Mouse (Mus musculus): ENCODE data around the gene Ppme1. TPM values are rescaled to one million over a fixed set of nuclear protein-coding genes. Genes with fewer than 3 reads are reported as not detected.
A peak's percentile ranks its signal among the peaks of the same experiment; 100 is the strongest.

Gene Ppme1
- polyA plus RNA-seq, 2 experiments = 18.9 to 20.4 TPM

DNA sequence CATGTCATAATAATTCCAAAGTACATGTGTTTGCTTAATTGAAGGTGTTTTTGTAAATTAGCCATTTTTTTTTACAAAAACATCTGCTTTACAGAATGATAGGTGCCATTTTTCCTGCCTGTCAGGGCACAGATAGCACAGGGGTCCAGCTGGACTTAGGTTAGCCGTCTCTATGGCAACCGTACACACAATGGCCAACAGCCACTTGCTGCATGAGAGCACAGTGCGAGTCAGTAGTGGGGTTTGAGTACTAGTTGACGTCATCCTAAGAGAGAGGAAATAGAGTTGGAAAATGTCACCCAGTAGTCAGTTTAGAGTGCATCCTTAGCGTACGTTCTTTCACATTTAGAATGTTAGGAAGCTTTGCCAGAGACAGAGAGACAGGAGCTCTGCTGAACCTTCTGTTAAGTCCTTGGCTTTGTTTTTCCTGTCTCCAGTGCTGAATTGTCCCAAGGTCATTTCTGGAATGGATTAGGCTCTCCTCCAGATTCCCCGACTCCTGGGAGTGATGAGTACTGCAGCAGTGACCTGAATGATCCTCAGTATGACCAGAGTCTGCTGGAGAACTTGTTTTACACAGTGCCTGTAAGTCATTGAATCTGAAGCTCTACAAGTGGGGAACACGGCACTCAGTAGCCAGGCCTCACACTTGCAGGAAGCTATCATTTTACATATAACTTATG is 27.3 kb upstream of the Ppme1 start:
- no peak overlapping the region for H3K9ac ChIP-seq (replicated peaks)
- DNase-seq (ENCODE audit: low read depth in 3 of 3, low spot score in 3 of 3) (no peak), ATAC-seq (ENCODE audit: insufficient read depth) (no peak)
- H3K4me3 ChIP-seq (ENCODE audit: insufficient read depth in 1 of 2, low read depth in 2 of 2, low read length in 2 of 2) = no peak overlapping the region
- no peaks in the 10 kb centered on the region for H3K4me1 ChIP-seq (replicated peaks; ENCODE audit: control insufficient read depth in 2 of 2, insufficient read depth in 2 of 2, low read length in 1 of 2)
- no peak overlapping the region for H3K27ac ChIP-seq
- H3K9me3 ChIP-seq (ENCODE audit: control insufficient read depth, low read length) = no peaks in the 10 kb centered on the region
- H3K27me3 ChIP-seq (ENCODE audit: control insufficient read depth, insufficient read depth, low read length) = no peaks in the 10 kb centered on the region
- no peak overlapping the region for H3K4me2 ChIP-seq (ENCODE audit: low read depth)
- 79% methylated on average over 8 of the region's 8 CpGs for WGBS (ENCODE audit: insufficient replicate concordance)
- peaks cover 10% of the 10 kb centered on the region for H3K36me3 ChIP-seq (replicated peaks; ENCODE audit: control insufficient read depth, insufficient read depth, low read depth)
- TF ChIP-seq EP300 (IDR thresholded peaks at IDR 0.05; ENCODE audit: low read depth) (no peak), CTCF (IDR thresholded peaks at IDR 0.05; ENCODE audit: low read depth) (no peak)

GRCm38 (mm10) chr7:100392265-100392664 is 20.2 kb upstream of the Ppme1 start:
- Histone ChIP-seq H3K36me3 (replicated peaks; ENCODE audit: control insufficient read depth, insufficient read depth, low read depth) (peaks cover 24% of the 10 kb centered on the region), H3K4me1 (replicated peaks; ENCODE audit: control insufficient read depth in 2 of 2, insufficient read depth in 2 of 2, low read length in 1 of 2) (no peaks in the 10 kb centered on the region), H3K27me3 (ENCODE audit: control insufficient read depth, insufficient read depth, low read length) (no peaks in the 10 kb centered on the region), H3K9me3 (ENCODE audit: control insufficient read depth, low read length) (no peaks in the 10 kb centered on the region), H3K4me2 (ENCODE audit: low read depth) (no peak overlapping the region), H3K9ac (replicated peaks) (no peak overlapping the region), H3K27ac (no peak overlapping the region), H3K4me3 (ENCODE audit: insufficient read depth in 1 of 2, low read depth in 2 of 2, low read length in 2 of 2) (no peak overlapping the region)
- no peak for ATAC-seq (ENCODE audit: insufficient read depth)
- 82% methylated on average over 2 of the region's 2 CpGs for WGBS (ENCODE audit: insufficient replicate concordance)
- peak; percentile 42 for TF ChIP-seq CTCF (IDR thresholded peaks at IDR 0.05; ENCODE audit: low read depth)
- TF ChIP-seq EP300 (IDR thresholded peaks at IDR 0.05; ENCODE audit: low read depth) = no peak
- DNase-seq (ENCODE audit: low read depth in 3 of 3, low spot score in 3 of 3) = peak in 1 of 3 experiments; percentile 2

- DNase-seq (ENCODE audit: low read depth in 3 of 3, low spot score in 3 of 3) = no peak
- WGBS (ENCODE audit: insufficient replicate concordance) = 81% methylated on average over 8 of the region's 8 CpGs
- no peak overlapping the region for H3K9ac ChIP-seq (replicated peaks)
- no peaks in the 10 kb centered on the region for H3K4me1 ChIP-seq (replicated peaks; ENCODE audit: control insufficient read depth in 2 of 2, insufficient read depth in 2 of 2, low read length in 1 of 2)
- H3K4me3 ChIP-seq (ENCODE audit: insufficient read depth in 1 of 2, low read depth in 2 of 2, low read length in 2 of 2) = no peak overlapping the region
- no peaks in the 10 kb centered on the region for H3K9me3 ChIP-seq (ENCODE audit: control insufficient read depth, low read length)
- ATAC-seq (ENCODE audit: insufficient read depth) = no peak
- no peak for TF ChIP-seq EP300 (IDR thresholded peaks at IDR 0.05; ENCODE audit: low read depth)
- H3K4me2 ChIP-seq (ENCODE audit: low read depth) = no peak overlapping the region
- H3K27ac ChIP-seq = no peak overlapping the region
- H3K36me3 ChIP-seq (replicated peaks; ENCODE audit: control insufficient read depth, insufficient read depth, low read depth) = peaks cover 24% of the 10 kb centered on the region
- H3K27me3 ChIP-seq (ENCODE audit: control insufficient read depth, insufficient read depth, low read length) = no peaks in the 10 kb centered on the region
Observed at GRCm38 (mm10) chr7:100390166-100390565, 18.1 kb upstream of the Ppme1 start.

DNA sequence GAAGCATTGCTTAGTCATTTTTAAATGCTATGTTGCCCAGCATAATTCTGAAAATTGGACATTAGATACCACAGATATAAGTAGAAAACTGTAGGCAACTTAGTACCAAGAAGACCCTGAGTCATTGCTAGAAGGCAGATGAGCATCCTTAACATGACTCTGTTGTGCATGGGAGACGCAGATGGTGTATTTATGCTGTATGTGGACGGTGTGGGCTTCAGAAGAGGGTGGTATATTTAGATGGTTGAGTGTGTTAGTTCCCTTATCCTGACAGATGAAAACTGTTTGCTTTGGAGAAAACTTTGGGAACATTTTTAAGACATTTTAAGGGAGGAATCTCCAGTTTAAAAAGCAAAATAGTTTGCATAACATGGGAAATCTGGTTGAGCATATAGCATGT is 16.1 kb upstream of the Ppme1 start:
- Histone ChIP-seq H3K4me2 (ENCODE audit: low read depth) (no peak overlapping the region), H3K36me3 (replicated peaks; ENCODE audit: control insufficient read depth, insufficient read depth, low read depth) (peaks cover 25% of the 10 kb centered on the region), H3K27ac (no peak overlapping the region), H3K4me3 (ENCODE audit: insufficient read depth in 1 of 2, low read depth in 2 of 2, low read length in 2 of 2) (no peak overlapping the region), H3K27me3 (ENCODE audit: control insufficient read depth, insufficient read depth, low read length) (no peaks in the 10 kb centered on the region), H3K9ac (replicated peaks) (no peak overlapping the region), H3K9me3 (ENCODE audit: control insufficient read depth, low read length) (no peaks in the 10 kb centered on the region), H3K4me1 (replicated peaks; ENCODE audit: control insufficient read depth in 2 of 2, insufficient read depth in 2 of 2, low read length in 1 of 2) (no peaks in the 10 kb centered on the region)
- DNase-seq (ENCODE audit: low read depth in 3 of 3, low spot score in 3 of 3) (no peak), ATAC-seq (ENCODE audit: insufficient read depth) (no peak)
- TF ChIP-seq CTCF (IDR thresholded peaks at IDR 0.05; ENCODE audit: low read depth) (no peak), EP300 (IDR thresholded peaks at IDR 0.05; ENCODE audit: low read depth) (no peak)
- WGBS (ENCODE audit: insufficient replicate concordance) = 83% methylated on average over 2 of the region's 2 CpGs

GRCm38 (mm10) chr7:100383207-100383606 is 11.1 kb upstream of the Ppme1 start:
- WGBS (ENCODE audit: insufficient replicate concordance) = 71% methylated on average over 2 of the region's 2 CpGs
- peaks cover 26% of the 10 kb centered on the region for H3K36me3 ChIP-seq (replicated peaks; ENCODE audit: control insufficient read depth, insufficient read depth, low read depth)
- TF ChIP-seq EP300 (IDR thresholded peaks at IDR 0.05; ENCODE audit: low read depth) (no peak), CTCF (IDR thresholded peaks at IDR 0.05; ENCODE audit: low read depth) (no peak)

More at GRCm38 (mm10) chr7:100383207-100383606, 11.1 kb upstream of the Ppme1 start:
- H3K4me3 ChIP-seq (ENCODE audit: insufficient read depth in 1 of 2, low read depth in 2 of 2, low read length in 2 of 2) = no peak overlapping the region
- DNase-seq (ENCODE audit: low read depth in 3 of 3, low spot score in 3 of 3) (no peak), ATAC-seq (ENCODE audit: insufficient read depth) (no peak)
- H3K9ac ChIP-seq (replicated peaks) = no peak overlapping the region
- no peaks in the 10 kb centered on the region for H3K9me3 ChIP-seq (ENCODE audit: control insufficient read depth, low read length)
- no peaks in the 10 kb centered on the region for H3K4me1 ChIP-seq (replicated peaks; ENCODE audit: control insufficient read depth in 2 of 2, insufficient read depth in 2 of 2, low read length in 1 of 2)
- no peak overlapping the region for H3K4me2 ChIP-seq (ENCODE audit: low read depth)
- H3K27ac ChIP-seq = no peak overlapping the region
- no peaks in the 10 kb centered on the region for H3K27me3 ChIP-seq (ENCODE audit: control insufficient read depth, insufficient read depth, low read length)
